Mouse (Mus musculus): ENCODE data around the gene Slc6a5.

DNA sequence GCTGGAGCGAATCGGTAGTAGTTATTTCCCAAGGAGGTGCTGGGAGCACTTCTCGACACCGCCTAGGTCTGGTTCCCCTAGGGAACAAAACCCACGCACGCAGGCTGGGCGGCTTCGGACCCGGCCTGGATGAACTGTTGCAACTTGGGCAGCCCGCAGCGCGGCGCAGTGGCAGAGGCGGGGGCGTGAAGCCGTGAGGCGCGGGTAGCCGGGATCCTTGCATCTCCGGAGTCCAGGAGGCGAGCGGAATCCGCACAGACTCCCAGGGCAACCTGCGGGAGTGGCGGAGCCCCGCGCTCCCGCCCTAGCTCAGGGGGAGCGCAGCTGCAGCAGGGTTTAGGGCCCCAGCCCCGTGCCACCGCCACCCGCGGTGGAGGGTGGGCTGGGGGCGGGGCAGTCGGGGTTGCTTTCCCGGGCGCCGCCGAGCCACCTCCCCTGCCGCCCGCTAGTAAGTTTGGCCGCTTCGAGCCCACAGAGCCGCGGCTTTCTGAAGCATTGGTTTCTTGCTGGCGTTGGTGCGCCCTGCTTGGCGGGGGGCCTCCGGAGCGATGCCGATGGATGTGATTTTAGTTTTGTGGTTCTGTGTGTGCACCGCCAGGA, 65.0 kb downstream of the Slc6a5 start, which contains the start of gene Nell1:
- no peak for TF ChIP-seq POLR2A (IDR thresholded peaks at IDR 0.05; ENCODE audit: insufficient read length, low read depth)
- no peak for TF ChIP-seq POLR2AphosphoS2 (IDR thresholded peaks at IDR 0.05; ENCODE audit: insufficient read length, low read depth)
- TF ChIP-seq USF1 (IDR thresholded peaks at IDR 0.05; ENCODE audit: low read depth): no peak
- TF ChIP-seq SRF (IDR thresholded peaks at IDR 0.05; ENCODE audit: control insufficient read depth, insufficient read length, low read depth): no peak
- no peak for TF ChIP-seq MYOD1 (IDR thresholded peaks at IDR 0.05; ENCODE audit: control insufficient read depth in 1 of 3, insufficient read length in 2 of 3, low read depth in 2 of 3)
